Mouse (Mus musculus) T-helper 2 cell (primary cell): ENCODE measurements around the gene Upp1.

ENCODE experiments used
- in situ Hi-C: fragments of 300-600 bp; cut with MboI, MseI; formaldehyde crosslinking; loops from one replicate; pipeline ENCODE4 v1.15.1; 2025; ENCODE audit warnings: high pct_unique_total_duplicates

Upp1 gene

GRCm38 (mm10) chr11:9159953-9160352 is 42.0 kb downstream of the Upp1 start:
- in situ Hi-C loops: no loop called here

DNA sequence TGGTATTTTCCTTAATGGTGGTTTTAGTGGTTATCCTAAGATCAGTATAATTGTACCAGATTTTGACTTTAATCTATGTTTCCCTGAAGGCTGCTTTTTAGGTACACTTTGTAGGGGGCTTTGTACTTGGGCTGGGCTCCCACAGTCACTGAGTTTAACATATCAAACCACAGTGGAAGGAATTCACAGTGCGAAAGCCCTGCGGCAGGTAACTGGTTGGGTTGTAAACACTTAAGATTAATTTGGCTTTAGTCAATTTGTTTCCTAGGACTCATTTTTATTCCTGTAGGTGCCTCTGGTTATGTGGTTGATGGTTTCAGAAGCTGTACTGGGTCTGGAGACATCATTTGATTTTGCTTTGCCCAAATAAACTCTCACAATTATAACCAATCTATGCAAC is 49.4 kb downstream of the Upp1 start:
- in situ Hi-C loops: no loop called here

- in situ Hi-C loops: no loop called here
Measured at GRCm38 (mm10) chr11:9181477-9181876, 63.6 kb downstream of the Upp1 start.
